Mouse (Mus musculus) MEL (cell line): ENCODE results near the gene Gm10190. TPM values are rescaled to one million over a fixed set of nuclear protein-coding genes. Genes with fewer than 3 reads are reported as not detected.

Source experiments
- DNase-seq: peaks from one replicate; pipeline ENCODE4 v3.0.0; 2011; ENCODE audit warnings: low read depth, low spot score
- H3K27ac ChIP-seq: 2 replicates; pipeline ENCODE4 v1.5.1; 2012; ENCODE audit warnings: low read depth, mild to moderate bottlenecking, control low read depth, low read length, moderate library complexity; ENCODE audit not compliant: control insufficient read depth
- H3K27me3 ChIP-seq, 2 experiments: fragments of 150-350 bp in 1 of 2; sonication (generic) in 1 of 2; 2 replicates each; pipeline ENCODE4 v1.6.1; 2012; ENCODE audit warnings: low read length in 2 of 2, mild to moderate bottlenecking in 2 of 2, improper control_type of control experiment in 1 of 2, moderate library complexity in 1 of 2; ENCODE audit not compliant: insufficient read depth in 2 of 2, control insufficient read depth in 1 of 2
- H3K36me3 ChIP-seq, 2 experiments: 2 replicates each; pipeline ENCODE4 v1.6.1; 2012 to 2014; ENCODE audit warnings: low read length in 2 of 2, improper control_type of control experiment in 1 of 2, inconsistent platforms in 1 of 2, mild to moderate bottlenecking in 1 of 2; ENCODE audit not compliant: insufficient read depth in 2 of 2, control insufficient read depth in 1 of 2
- H3K4me1 ChIP-seq, 2 experiments: fragments of 150-350 bp in 1 of 2; sonication (generic) in 1 of 2; 2 replicates each; pipeline ENCODE4 v1.6.1; 2012; ENCODE audit warnings: low read length in 2 of 2, improper control_type of control experiment in 1 of 2, mild to moderate bottlenecking in 1 of 2; ENCODE audit not compliant: insufficient read depth in 2 of 2, control insufficient read depth in 1 of 2
- H3K4me3 ChIP-seq, 2 experiments: fragments of 150-350 bp in 1 of 2; sonication (generic) in 1 of 2; 2 replicates each; pipeline ENCODE4 v1.5.1; 2012; ENCODE audit warnings: low read depth in 2 of 2, low read length in 2 of 2, mild to moderate bottlenecking in 2 of 2, moderate library complexity in 2 of 2, control low read depth in 1 of 2, improper control_type of control experiment in 1 of 2; ENCODE audit not compliant: control insufficient read depth in 1 of 2, insufficient read depth in 1 of 2
- H3K79me2 ChIP-seq: 2 replicates; pipeline ENCODE4 v1.6.1; 2012; ENCODE audit warnings: mild to moderate bottlenecking, low read length, moderate library complexity; ENCODE audit not compliant: control insufficient read depth, poor library complexity, insufficient read depth
- H3K9ac ChIP-seq: 2 replicates; pipeline ENCODE4 v1.6.1; 2012; ENCODE audit warnings: low read depth, mild to moderate bottlenecking, control low read depth, low read length, moderate library complexity; ENCODE audit not compliant: control insufficient read depth, poor library complexity, severe bottlenecking
- H3K9me3 ChIP-seq: fragments of 150-350 bp; sonication (generic); replicated peaks from 2 replicates; pipeline ENCODE4 v1.6.1; 2012; ENCODE audit warnings: mild to moderate bottlenecking, low read length, improper control_type of control experiment, moderate library complexity; ENCODE audit not compliant: insufficient read depth
- CHD1 ChIP-seq: IDR thresholded peaks from 2 replicates; pipeline ENCODE4 v1.6.1; 2012; ENCODE audit warnings: low read depth, mild to moderate bottlenecking, inconsistent platforms, low read length, improper control_type of control experiment
- CHD2 ChIP-seq: IDR thresholded peaks from 2 replicates; pipeline ENCODE4 v1.6.1; 2011; ENCODE audit warnings: low read length, improper control_type of control experiment
- CTCF ChIP-seq, 3 experiments: IDR thresholded peaks in 2 of 3; conservative IDR thresholded peaks in 1 of 3; 2 replicates each; pipeline ENCODE4 v1.5.1; 2011 to 2012; ENCODE audit warnings: low read length in 3 of 3, low read depth in 2 of 3, mild to moderate bottlenecking in 2 of 3, improper control_type of control experiment in 1 of 3, inconsistent platforms in 1 of 3, mixed read lengths in 1 of 3, moderate library complexity in 1 of 3; ENCODE audit not compliant: control insufficient read depth in 1 of 3, insufficient read depth in 1 of 3, poor library complexity in 1 of 3, severe bottlenecking in 1 of 3
- EP300 ChIP-seq, 2 experiments: IDR thresholded peaks; 2 replicates each; pipeline ENCODE4 v1.6.1; 2011; ENCODE audit warnings: improper control_type of control experiment in 2 of 2, low read length in 2 of 2, low read depth in 1 of 2, mild to moderate bottlenecking in 1 of 2
- GATA1 ChIP-seq: IDR thresholded peaks from 2 replicates; pipeline ENCODE4 v1.6.1; 2011; ENCODE audit warnings: low read depth, low read length, improper control_type of control experiment
- NRF1 ChIP-seq: IDR thresholded peaks from 2 replicates; pipeline ENCODE4 v1.6.1; 2014; ENCODE audit warnings: low read depth, mild to moderate bottlenecking, inconsistent platforms, low read length, improper control_type of control experiment, moderate library complexity; ENCODE audit not compliant: poor library complexity, insufficient read depth, severe bottlenecking
- POLR2AphosphoS5 ChIP-seq: IDR thresholded peaks from 2 replicates; pipeline ENCODE4 v1.6.1; 2012; ENCODE audit warnings: low read depth, borderline replicate concordance, mild to moderate bottlenecking, inconsistent platforms, low read length, moderate library complexity, mixed read lengths
- RCOR1 ChIP-seq: IDR thresholded peaks from 2 replicates; pipeline ENCODE4 v1.6.1; 2012; ENCODE audit warnings: low read depth, mild to moderate bottlenecking, inconsistent platforms, low read length, improper control_type of control experiment
- SIN3A ChIP-seq: IDR thresholded peaks from 2 replicates; pipeline ENCODE4 v1.6.1; 2012; ENCODE audit warnings: low read length, improper control_type of control experiment, inconsistent platforms
- SMC3 ChIP-seq: IDR thresholded peaks from 2 replicates; pipeline ENCODE4 v1.6.1; 2011; ENCODE audit warnings: low read depth, low read length, improper control_type of control experiment
- TCF12 ChIP-seq: IDR thresholded peaks from 2 replicates; pipeline ENCODE4 v1.6.1; 2014; ENCODE audit warnings: low read depth, mild to moderate bottlenecking, inconsistent platforms, low read length, improper control_type of control experiment, moderate library complexity
- UBTF ChIP-seq: IDR thresholded peaks from 2 replicates; pipeline ENCODE4 v1.6.1; 2012; ENCODE audit warnings: low read depth, mild to moderate bottlenecking, inconsistent platforms, low read length, improper control_type of control experiment, moderate library complexity, borderline replicate concordance; ENCODE audit not compliant: insufficient read depth
- USF1 ChIP-seq: IDR thresholded peaks from 2 replicates; pipeline ENCODE4 v1.6.1; 2014; ENCODE audit warnings: low read depth, mild to moderate bottlenecking, inconsistent platforms, low read length, improper control_type of control experiment, moderate library complexity
- polyA plus RNA-seq, 2 experiments: library from polyadenylated mRNA; stranded (reverse) in 1 of 2; unstranded in 1 of 2; fragments of >175 nt in 1 of 2; fragments of >200 nt in 1 of 2; gene quantifications; 2 replicates each; pipeline versions ENCODE4 v1.2.1 to v1.2.4; 2012; ENCODE audit warnings: low replicate concordance in 2 of 2, low read depth in 1 of 2; ENCODE audit not compliant: insufficient read length in 2 of 2, insufficient read depth in 1 of 2, missing spikeins in 1 of 2
- total RNA-seq: library from RNA; depleted of rRNA; stranded (reverse); fragments of 300-350 nt; gene quantifications from 2 replicates; pipeline ENCODE4 v1.2.3, GENCODE M21; 2012; rRNA removed

The Gm10190 gene
- total RNA-seq = not detected in 2 replicates
- not detected for polyA plus RNA-seq

DNA sequence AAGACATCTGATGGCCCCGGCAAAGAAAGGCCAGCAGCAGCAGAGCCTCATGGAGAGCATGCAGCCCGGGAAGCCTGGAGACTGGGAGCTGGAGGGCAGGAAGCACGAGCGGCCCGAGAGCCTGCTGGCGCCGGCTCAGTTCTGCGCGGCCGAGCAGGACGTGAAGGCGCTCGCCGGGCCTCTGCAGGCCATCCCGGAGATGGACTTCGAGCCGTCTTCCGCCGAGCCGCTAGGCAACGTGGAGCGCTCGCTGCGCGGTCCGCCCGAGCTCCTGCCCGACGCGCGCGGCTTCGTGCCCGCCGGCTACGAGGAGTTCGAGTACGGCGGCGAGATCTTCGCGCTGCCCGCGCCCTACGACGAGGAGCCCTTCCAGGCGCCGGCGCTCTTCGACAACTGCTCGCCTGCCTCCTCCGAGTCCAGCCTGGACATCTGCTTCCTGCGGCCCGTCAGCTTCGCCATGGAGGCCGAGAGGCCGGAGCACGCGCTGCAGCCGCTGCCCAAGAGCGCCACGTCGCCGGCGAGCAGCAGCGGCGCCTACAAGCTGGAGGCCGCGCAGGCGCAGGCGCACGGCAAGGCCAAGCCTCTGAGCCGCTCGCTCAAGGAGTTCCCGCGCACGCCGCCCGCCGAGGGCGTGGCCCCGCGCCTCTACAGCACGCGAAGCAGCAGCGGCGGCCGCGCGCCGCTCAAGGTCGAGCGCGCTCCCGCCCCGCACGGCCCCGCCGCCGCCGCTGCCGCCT lies at the start of gene Gm10190:
TSS of gene Gm10190 (minus strand) at position 553 of the 737 bp plus-strand sequence.
- H3K36me3 ChIP-seq = no peaks in the 10 kb centered on the region
- no peaks in the 10 kb centered on the region for H3K79me2 ChIP-seq
- H3K9me3 ChIP-seq = no peaks in the 10 kb centered on the region
- no peak within 1 kb of the TSS for H3K9ac ChIP-seq
- H3K4me1 ChIP-seq = no peaks in the 10 kb centered on the region
- no peak within 1 kb of the TSS for H3K4me3 ChIP-seq
- H3K27ac ChIP-seq = no peak within 1 kb of the TSS
- DNase-seq = no peak
- TF ChIP-seq USF1 = no peak
- TF ChIP-seq CHD1 = no peak
- no peak for TF ChIP-seq CTCF (IDR thresholded peaks at IDR 0.05 in 2 of 3, conservative IDR thresholded peaks at IDR 0.05 in 1 of 3; ENCODE audit: control insufficient read depth in 1 of 3, insufficient read depth in 1 of 3, low read depth in 2 of 3, low read length in 3 of 3, poor library complexity in 1 of 3, severe bottlenecking in 1 of 3)
- TF ChIP-seq SMC3 = no peak
- no peak for TF ChIP-seq UBTF
- no peak for TF ChIP-seq TCF12
- no peak for TF ChIP-seq NRF1
- H3K27me3 ChIP-seq = 0 out of 4 replicates have a peak, but pooled peaks cover 0 to 1% of the 10 kb centered on the region in 2 experiments

DNA sequence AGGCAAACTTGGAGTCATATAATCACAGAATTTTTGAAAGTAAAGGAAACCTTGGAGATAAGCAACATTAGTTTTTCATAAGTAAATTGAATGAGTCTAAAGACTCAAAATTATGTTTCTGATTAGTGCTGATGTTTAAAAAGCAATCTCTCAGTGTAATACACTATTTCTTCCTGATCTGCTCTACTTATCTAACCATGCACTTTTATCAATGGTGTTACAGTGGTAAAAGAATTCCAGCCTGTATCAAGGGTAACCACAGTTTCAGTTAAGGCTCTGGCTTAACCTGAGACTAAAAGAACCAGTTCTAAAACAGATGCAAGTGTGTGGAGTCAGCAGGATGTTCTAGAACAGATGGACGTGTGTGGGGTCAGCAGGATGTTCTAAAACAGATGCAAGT lies 47.7 kb upstream of the Gm10190 start:
- peaks cover 10% of the 10 kb centered on the region in 2 experiments for H3K4me1 ChIP-seq
- no peaks in the 10 kb centered on the region for H3K9me3 ChIP-seq
- peak; percentile 20 for DNase-seq
- H3K79me2 ChIP-seq = no peaks in the 10 kb centered on the region
- no peak overlapping the region for H3K27ac ChIP-seq
- no peak overlapping the region for H3K9ac ChIP-seq
- no peak overlapping the region for H3K4me3 ChIP-seq
- H3K36me3 ChIP-seq = peaks cover 20 to 41% of the 10 kb centered on the region in 2 experiments
- TF ChIP-seq EP300 (IDR thresholded peaks at IDR 0.05; ENCODE audit: low read depth in 1 of 2, low read length in 2 of 2) (peak; percentile 58 to 74; a peak in 3 of 4 replicates), TCF12 (0 out of 2 replicates have a peak, but pooled peaks have one; percentile 47), CHD2 (no peak), RCOR1 (0 out of 2 replicates have a peak, but pooled peaks have one; percentile 31), GATA1 (0 out of 2 replicates have a peak, but pooled peaks have one; percentile 52)
- H3K27me3 ChIP-seq = no peaks in the 10 kb centered on the region

DNA sequence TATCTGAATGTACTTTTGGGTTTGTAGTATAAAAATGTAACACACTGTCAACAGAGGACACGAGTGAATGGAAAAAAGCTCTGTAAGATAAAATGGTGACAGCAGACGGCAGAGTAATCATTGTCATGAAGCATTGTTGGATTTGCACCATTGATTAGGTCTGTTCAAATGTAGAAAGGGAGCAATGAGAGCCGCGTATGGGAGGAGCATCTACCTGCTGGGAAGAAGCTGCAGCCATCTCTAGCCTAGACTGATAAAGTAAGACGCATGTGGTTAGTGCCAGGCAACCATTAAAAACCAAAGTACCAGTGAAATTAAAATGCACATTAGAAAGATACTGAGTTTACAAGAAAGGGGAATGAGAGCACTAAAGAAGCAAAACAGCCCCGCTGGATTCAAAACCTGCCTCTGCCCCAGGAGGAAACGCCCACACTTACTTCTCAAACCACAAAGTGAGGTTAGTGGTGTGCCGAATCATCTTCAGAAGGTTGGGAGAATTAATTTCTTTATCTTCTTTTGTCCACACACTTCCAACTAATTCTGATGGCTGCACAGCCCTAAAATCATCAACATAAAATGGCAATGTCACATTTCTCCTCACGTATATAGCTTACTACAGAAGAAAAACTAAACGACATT lies 45.4 kb upstream of the Gm10190 start:
- Histone ChIP-seq H3K4me3 (no peak overlapping the region), H3K36me3 (peaks cover 20 to 52% of the 10 kb centered on the region in 2 experiments), H3K9me3 (no peaks in the 10 kb centered on the region), H3K27ac (peak overlapping the region; percentile 42), H3K27me3 (no peaks in the 10 kb centered on the region), H3K9ac (no peak overlapping the region), H3K79me2 (no peaks in the 10 kb centered on the region), H3K4me1 (peaks cover 10% of the 10 kb centered on the region in 2 experiments)
- peak; percentile 76 for DNase-seq
- TF ChIP-seq EP300 (IDR thresholded peaks at IDR 0.05; ENCODE audit: low read depth in 1 of 2, low read length in 2 of 2) = peak; percentile 51 to 64; a peak in 3 of 4 replicates
- TF ChIP-seq SIN3A = peak; percentile 36; the same call in 1 of the 2 replicates
- TF ChIP-seq GATA1 = peak; percentile 29; the same call in 1 of the 2 replicates
- no peak for TF ChIP-seq TCF12
- no peak for TF ChIP-seq POLR2AphosphoS5
- 0 out of 2 replicates have a peak, but pooled peaks have one; percentile 2 for TF ChIP-seq SMC3
